Mouse (Mus musculus): ENCODE measurements around the gene B3gnt2.

- TF ChIP-seq EP300 (IDR thresholded peaks at IDR 0.05) = no peak
- no peak for TF ChIP-seq CTCF (IDR thresholded peaks at IDR 0.05)
Measured at GRCm38 (mm10) chr11:22902923-22903322, 42.2 kb upstream of the B3gnt2 start.
